Mouse (Mus musculus) A20 (cell line): ENCODE data around the gene Fastkd5.
A peak's percentile ranks its signal among the peaks of the same experiment; 100 is the strongest.

Experiments
- DNase-seq: peaks from one replicate; pipeline ENCODE4 v3.0.0-alpha.2; 2011; ENCODE audit warnings: low read depth, low spot score

Fastkd5 gene

DNA sequence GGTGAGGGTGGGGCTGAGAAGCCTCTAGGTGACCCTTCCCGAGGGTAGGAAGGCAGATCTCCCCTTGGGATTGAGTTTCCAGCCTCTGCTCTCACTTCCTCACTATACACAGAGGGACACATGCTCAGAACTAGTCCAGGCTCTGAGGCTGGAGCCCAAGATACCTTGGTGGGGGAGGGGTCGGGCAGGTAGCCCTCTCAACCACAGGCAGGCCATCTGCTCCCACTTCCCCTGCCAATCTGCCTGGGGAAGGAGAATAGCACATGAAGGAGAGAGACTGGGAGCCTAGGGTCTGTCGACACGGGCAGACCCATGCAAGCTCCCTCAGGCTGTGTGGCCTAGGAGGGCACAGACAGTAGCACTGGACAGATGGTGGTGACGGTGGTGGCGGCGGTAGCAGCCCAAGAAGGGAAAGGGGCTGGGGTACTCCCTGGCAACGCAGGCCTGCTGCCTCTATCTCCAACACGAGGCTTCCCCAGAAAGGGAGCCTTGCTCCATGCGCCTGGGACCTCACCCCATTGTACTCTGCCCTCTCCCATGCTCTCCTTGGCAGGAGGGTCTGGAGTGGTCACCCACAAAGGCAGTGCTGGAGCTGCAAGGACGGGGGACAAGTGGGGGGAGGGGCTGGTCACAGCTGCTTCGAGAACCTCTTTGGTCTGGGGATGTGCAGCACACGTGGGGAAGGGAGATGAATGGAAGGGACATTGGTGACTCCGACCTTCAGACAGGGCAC lies 4.3 kb upstream of the Fastkd5 start:
- no peak for DNase-seq

GRCm38 (mm10) chr2:130632887-130633675 lies 3.3 kb upstream of the Fastkd5 start:
- DNase-seq: no peak

GRCm38 (mm10) chr2:130632416-130632815 lies 2.6 kb upstream of the Fastkd5 start:
- no peak for DNase-seq

- no peak for DNase-seq
Measured at GRCm38 (mm10) chr2:130629080-130629838, 568 bp downstream of the Fastkd5 start.

GRCm38 (mm10) chr2:130628424-130628823 lies 1.4 kb downstream of the Fastkd5 start:
- peak; percentile 51 for DNase-seq

- DNase-seq: no peak
Measured at GRCm38 (mm10) chr2:130618972-130619371, 10.9 kb downstream of the Fastkd5 start.

- peak; percentile 35 for DNase-seq
Measured at GRCm38 (mm10) chr2:130613091-130613490, 16.7 kb downstream of the Fastkd5 start.

- DNase-seq: no peak
Measured at GRCm38 (mm10) chr2:130602195-130602594, 27.6 kb downstream of the Fastkd5 start.

DNA sequence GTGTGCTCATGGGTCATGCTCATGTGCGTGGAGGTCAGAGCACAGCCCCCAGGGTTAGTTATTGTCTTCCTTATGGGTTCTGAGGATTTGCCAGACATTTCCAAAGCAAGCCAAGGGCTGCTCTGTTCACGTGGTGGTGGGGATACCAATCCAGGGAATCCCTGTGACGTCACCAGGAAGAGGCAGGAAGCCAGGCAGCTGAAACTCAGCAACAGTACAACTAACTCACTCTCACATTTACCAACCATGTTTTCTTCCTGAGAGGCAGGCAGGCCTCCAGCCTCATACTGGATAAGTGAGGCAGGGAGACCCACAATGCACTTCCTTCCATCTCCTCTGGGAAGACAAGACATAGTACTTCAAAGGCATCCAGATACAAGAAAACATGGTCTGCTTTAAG lies 31.4 kb downstream of the Fastkd5 start:
- no peak for DNase-seq

GRCm38 (mm10) chr2:130597601-130598010 lies 32.2 kb downstream of the Fastkd5 start:
- DNase-seq: peak; percentile 42

GRCm38 (mm10) chr2:130595596-130595995 lies 34.2 kb downstream of the Fastkd5 start:
- DNase-seq: no peak

DNA sequence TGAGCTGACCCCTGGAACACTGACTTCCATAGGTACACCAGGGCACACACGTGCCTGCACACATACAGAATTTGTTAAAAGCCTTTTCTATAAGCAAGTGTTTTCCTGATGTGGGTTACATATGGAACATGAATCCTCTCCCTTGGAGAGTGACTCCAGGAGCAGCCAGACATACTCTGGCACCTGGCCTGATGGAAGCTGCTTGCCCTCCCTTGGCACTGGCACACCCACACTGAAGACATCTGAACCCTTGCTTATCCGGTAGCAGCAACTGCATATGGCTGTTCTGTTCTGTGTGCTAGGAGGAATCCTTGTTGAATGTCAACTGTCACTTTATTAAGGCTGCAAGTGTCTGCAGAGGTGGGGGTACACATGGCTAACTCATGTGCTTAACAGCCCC lies 38.8 kb downstream of the Fastkd5 start:
- no peak for DNase-seq

DNA sequence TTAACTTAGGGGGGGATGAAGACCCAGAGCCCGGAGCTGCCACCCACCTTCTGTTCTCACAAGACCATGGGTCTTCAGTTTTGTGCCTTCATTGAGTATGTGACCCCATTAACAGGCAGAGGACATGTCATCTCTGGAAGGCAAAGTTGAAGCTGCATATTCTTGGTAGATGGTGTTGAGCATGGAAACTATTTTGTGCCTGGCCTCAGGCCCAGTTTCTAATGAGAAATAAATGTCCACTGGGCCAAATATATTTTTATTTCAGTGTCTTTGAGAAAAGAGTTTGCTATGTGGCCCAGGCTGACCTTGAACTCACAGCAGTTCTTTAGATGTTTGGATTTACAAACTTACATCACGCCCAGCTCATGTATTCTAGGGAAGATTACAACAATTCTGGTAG lies 40.1 kb downstream of the Fastkd5 start:
- DNase-seq: no peak

DNA sequence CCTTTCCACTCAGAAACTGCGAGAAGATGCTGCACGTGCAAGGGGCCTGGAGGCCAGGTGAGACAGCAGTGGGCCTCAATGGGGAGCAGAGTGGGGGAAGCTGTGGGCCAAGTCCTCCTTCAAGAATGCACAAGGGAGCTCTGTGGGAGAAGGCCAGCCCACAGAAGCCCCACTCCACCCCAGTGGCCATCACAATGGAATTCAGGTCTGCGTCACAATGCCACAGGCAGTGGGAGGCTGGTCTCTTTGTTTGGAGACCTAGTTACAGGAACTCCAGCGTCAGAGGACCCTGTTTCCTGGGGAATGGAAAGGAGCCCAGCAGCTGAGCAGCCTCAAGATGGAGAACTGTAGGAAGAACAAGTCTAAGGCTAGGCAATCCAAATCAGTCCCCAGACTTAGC lies 40.7 kb downstream of the Fastkd5 start:
- no peak for DNase-seq

- DNase-seq: no peak
Measured at GRCm38 (mm10) chr2:130588373-130588772, 41.5 kb downstream of the Fastkd5 start.

DNA sequence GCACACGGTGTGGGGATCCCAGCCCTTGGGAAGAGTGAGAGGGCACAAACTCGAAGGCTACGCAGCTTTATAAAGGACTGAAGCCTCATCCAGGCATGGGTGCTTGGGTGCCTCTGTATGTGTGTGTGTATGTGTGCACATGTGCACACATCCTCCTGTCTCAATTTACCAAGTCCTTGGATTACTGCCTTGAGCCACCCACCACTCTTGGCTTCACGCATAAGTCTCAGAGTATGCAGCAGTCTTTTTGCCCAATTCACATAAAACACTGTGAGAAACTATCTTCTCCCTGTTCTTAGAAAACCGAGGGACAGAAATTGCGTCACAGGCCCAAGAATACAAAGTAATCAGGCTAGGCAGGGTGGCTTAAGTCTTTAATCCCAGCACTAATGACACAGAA lies 43.8 kb downstream of the Fastkd5 start:
- no peak for DNase-seq

GRCm38 (mm10) chr2:130583902-130584560 lies 45.8 kb downstream of the Fastkd5 start:
- no peak for DNase-seq

DNA sequence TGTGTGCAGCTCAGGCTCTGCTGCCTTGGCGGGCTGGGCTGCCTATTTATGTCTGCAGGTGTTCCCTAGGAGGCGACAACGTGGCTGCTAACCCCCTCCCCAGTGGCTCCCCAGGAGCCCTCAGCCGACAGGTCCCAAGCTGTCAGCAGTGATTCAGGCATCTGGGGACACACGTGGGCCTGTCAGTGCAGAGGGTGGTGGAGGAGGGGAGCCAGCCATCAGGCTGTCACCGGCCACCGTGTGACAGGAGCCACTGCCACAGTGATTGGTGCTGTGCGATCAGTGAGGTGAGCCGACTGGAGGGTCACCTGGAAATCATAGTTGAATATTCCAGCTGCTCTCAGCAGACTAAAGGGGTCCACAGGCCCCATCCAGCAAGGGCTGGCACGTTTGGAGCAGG lies 47.3 kb downstream of the Fastkd5 start, which contains the start of gene Avp:
Gene Avp (minus strand): TSS at position 3 of the 400 bp plus-strand sequence.
- DNase-seq: no peak

GRCm38 (mm10) chr2:130581201-130581600 lies 48.6 kb downstream of the Fastkd5 start:
- DNase-seq: no peak

DNA sequence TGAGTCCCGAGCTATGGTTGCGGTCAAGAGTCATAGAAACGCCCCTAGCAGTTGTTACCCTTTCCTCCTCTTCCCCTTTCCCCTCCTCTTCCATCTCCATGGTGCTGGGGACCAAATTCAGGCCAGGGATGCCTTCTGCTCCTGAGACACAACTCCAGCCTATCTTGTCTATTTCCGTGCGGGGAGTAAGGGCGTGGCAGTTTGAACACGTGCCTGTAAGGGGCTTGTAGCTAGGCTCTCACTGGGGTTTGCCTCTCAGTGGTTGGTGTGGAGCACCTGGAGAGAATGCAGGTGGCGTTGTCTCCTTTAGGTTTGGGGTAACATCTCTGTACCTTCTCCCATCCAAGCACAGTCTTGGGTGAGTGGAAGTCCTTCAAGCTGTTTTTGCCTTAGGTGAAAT lies 50.0 kb downstream of the Fastkd5 start:
- DNase-seq: no peak

DNA sequence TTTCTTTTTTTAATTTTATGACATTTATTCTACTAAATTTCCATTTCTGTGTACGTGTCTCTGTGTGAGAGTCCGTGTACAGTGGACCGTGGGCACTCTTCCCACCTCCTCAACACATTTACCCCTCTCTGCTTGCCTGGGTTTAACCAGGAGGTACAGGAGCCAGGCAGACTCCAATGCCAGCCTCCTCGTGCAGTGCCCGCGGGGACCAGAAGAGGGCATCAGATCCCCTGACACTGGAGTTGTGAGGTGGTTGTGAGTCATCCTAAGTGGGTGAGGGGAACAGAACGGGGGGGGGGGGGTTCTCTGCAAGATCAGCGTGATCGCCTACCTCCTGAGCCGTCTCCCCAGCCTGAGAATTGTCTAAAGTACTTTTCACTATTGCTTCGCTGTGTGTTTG lies 51.7 kb downstream of the Fastkd5 start:
- peak; percentile 75 for DNase-seq

- peak; percentile 86 for DNase-seq
Measured at GRCm38 (mm10) chr2:130577632-130578031, 52.2 kb downstream of the Fastkd5 start.
